Mouse (Mus musculus) embryonic facial prominence, embryonic 13.5 days (tissue): ENCODE measurements around the gene Syt2. TPM values are rescaled to one million over a fixed set of nuclear protein-coding genes. Genes with fewer than 3 reads are reported as not detected.

Experiments
- ATAC-seq: fragments of 200-750 bp; cut with Nextera tagmentation; 2 replicates; pipeline ENCODE4 v1.8.0; 2017; ENCODE audit warnings: low read depth; ENCODE audit not compliant: insufficient number of reproducible peaks, insufficient read depth, low FRiP score, low TSS enrichment
- H3K27ac ChIP-seq: fragments of 300-500 bp; sonication (generic); 2 replicates; pipeline ENCODE4 v1.5.1; 2015; ENCODE audit warnings: moderate library complexity, mild to moderate bottlenecking, inconsistent platforms
- H3K27me3 ChIP-seq: fragments of 300-500 bp; sonication (generic); 2 replicates; pipeline ENCODE4 v1.6.1; 2015; ENCODE audit warnings: mild to moderate bottlenecking, inconsistent platforms
- H3K36me3 ChIP-seq: fragments of 300-500 bp; sonication (generic); 2 replicates; pipeline ENCODE4 v1.6.1; 2015; ENCODE audit warnings: mild to moderate bottlenecking, inconsistent platforms
- H3K4me1 ChIP-seq: fragments of 300-500 bp; sonication (generic); 2 replicates; pipeline ENCODE4 v1.6.1; 2015; ENCODE audit warnings: inconsistent platforms
- H3K4me2 ChIP-seq: fragments of 300-500 bp; sonication (generic); 2 replicates; pipeline ENCODE4 v1.6.1; 2015; ENCODE audit warnings: moderate library complexity, mild to moderate bottlenecking, inconsistent platforms
- H3K4me3 ChIP-seq: fragments of 300-500 bp; sonication (generic); 2 replicates; pipeline ENCODE4 v1.5.1; 2015; ENCODE audit warnings: mild to moderate bottlenecking, inconsistent platforms
- H3K9ac ChIP-seq: fragments of 300-500 bp; sonication (generic); 2 replicates; pipeline ENCODE4 v1.6.1; 2015; ENCODE audit warnings: mild to moderate bottlenecking, inconsistent platforms
- H3K9me3 ChIP-seq: fragments of 300-500 bp; sonication (generic); 2 replicates; pipeline ENCODE4 v1.6.1; 2016; ENCODE audit warnings: inconsistent platforms
- WGBS: fragments of 180-500 bp; shearing (Covaris S2); methylation state at CpG from one replicate; pipeline ENCODE4 v1.1.7; 2015; ENCODE audit warnings: mixed read lengths; 5-methylcytosine and 5-hydroxymethylcytosine counted together
- polyA plus RNA-seq: library from polyadenylated mRNA; unstranded; fragments of >200 nt; fragmentation: Nextera tagmentation; extraction: Ambion mirVana; gene quantifications from 2 replicates; pipeline ENCODE4 v1.2.1, GENCODE M21; 2015

The Syt2 gene
- polyA plus RNA-seq, 1 experiment from 2014 or later = 0.46 TPM

DNA sequence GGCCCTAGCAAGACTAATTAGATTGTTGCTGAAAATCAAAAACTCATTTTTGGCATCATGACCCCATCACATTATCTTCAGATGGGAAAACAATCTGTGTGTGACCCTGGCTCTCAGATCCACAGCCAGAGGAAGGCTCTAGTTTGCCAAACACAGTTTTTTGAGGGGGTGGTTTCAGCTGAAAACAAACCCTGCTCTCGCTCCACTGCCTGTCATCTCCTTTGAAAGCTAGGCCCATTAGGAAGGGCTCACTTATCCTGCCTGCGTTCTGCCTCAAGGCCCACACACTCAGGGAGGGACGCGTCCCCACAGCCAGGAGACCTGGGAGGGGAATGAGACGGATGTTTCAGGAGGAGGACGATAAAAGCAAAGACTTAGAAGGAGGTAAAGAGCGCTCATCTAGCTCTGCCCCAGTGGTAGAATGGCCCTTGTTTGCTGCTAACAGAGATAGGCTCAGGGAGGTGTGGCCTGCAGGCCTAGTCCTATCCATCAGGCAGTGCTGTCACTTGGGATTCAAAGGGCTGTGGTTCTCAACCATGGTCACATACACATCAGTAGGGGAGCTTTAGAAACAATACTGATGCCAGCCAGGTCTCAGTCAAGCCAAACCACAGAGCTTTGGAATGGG is 118.5 kb downstream of the Syt2 start:
- 48% methylated on average over 7 of the region's 7 CpGs for WGBS
- Histone ChIP-seq H3K27me3 (no peaks in the 10 kb centered on the region), H3K36me3 (peaks cover 51% of the 10 kb centered on the region), H3K4me1 (peaks cover 20% of the 10 kb centered on the region), H3K9ac (no peak overlapping the region), H3K9me3 (no peaks in the 10 kb centered on the region), H3K4me3 (no peak overlapping the region), H3K27ac (peak overlapping the region; percentile 48), H3K4me2 (no peak overlapping the region)
- no peak for ATAC-seq

DNA sequence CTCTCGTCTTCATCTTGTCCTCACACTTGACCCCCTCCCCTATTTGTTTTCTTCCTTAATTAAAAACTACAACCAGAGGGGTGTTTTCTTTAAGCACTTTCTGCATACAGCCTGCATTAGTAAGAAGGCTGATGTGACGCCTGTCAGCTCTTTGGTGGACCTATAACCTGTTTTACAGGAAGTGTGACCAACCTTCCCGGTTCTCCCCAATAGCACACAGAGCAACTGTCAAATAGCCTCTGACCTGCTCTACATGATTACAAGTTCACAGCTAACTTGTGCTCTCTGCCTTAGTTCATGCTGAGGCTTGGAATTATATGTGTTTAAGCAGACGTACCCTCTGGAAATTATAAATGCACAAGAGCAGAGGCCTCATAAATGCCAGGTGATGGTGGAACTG is 120.0 kb downstream of the Syt2 start:
- H3K4me2 ChIP-seq = no peak overlapping the region
- H3K9ac ChIP-seq = no peak overlapping the region
- no peak overlapping the region for H3K4me3 ChIP-seq
- H3K36me3 ChIP-seq = peaks cover 43% of the 10 kb centered on the region
- ATAC-seq = no peak
- no peaks in the 10 kb centered on the region for H3K27me3 ChIP-seq
- H3K27ac ChIP-seq = no peak overlapping the region
- peaks cover 22% of the 10 kb centered on the region for H3K4me1 ChIP-seq
- 78% methylated on average over 4 of the region's 4 CpGs for WGBS
- H3K9me3 ChIP-seq = no peaks in the 10 kb centered on the region

- H3K36me3 ChIP-seq = peaks cover 45% of the 10 kb centered on the region
- H3K27me3 ChIP-seq = no peaks in the 10 kb centered on the region
- no peak overlapping the region for H3K27ac ChIP-seq
- peaks cover 34% of the 10 kb centered on the region for H3K4me1 ChIP-seq
- H3K9ac ChIP-seq = no peak overlapping the region
- WGBS = 95% methylated on average over 5 of the region's 5 CpGs
- H3K9me3 ChIP-seq = no peaks in the 10 kb centered on the region
- H3K4me3 ChIP-seq = no peak overlapping the region
- no peak overlapping the region for H3K4me2 ChIP-seq
- ATAC-seq = no peak
These were observed 123.8 kb downstream of the Syt2 start for GRCm38 (mm10) chr1:134770312-134770711.

DNA sequence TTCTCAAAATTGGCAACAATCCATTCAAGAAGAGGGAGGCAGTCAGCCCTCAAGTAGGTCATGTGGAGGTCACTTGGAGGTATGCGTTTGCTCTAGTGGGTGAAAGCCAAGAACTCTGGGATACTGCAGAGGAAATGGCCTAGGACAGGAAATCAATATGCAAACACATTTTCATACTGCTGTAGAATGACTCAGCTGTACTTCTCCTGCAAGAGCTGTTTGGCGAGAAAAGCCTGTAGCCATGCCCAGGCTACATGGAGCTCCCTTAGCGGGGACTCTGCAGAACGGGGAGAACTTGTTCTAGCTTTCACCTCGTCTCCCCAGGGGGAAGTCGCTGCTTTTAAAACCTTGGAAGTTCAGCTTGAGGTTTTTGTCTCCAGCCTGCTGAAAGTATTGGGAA is 124.9 kb downstream of the Syt2 start:
- ATAC-seq = peak; percentile 48; the same call in 1 of the 2 replicates

GRCm38 (mm10) chr1:134771999-134772398 is 125.5 kb downstream of the Syt2 start:
- Histone ChIP-seq H3K27ac (peak overlapping the region; percentile 49; the same call in 1 of the 2 replicates), H3K9me3 (no peaks in the 10 kb centered on the region), H3K36me3 (peaks cover 40% of the 10 kb centered on the region), H3K9ac (no peak overlapping the region), H3K4me3 (no peak overlapping the region), H3K4me1 (peaks cover 46% of the 10 kb centered on the region), H3K27me3 (no peaks in the 10 kb centered on the region), H3K4me2 (no peak overlapping the region)
- WGBS = 91% methylated on average over 7 of the region's 7 CpGs
- no peak for ATAC-seq

More for the DNA sequence above, 124.9 kb downstream of the Syt2 start:
- H3K4me2 ChIP-seq = no peak overlapping the region
- no peaks in the 10 kb centered on the region for H3K9me3 ChIP-seq
- WGBS = 65% methylated on average over 6 of the region's 6 CpGs
- no peak overlapping the region for H3K4me3 ChIP-seq
- H3K27ac ChIP-seq = peak overlapping the region; percentile 49; the same call in 1 of the 2 replicates
- H3K36me3 ChIP-seq = peaks cover 41% of the 10 kb centered on the region
- no peak overlapping the region for H3K9ac ChIP-seq
- H3K4me1 ChIP-seq = peaks cover 43% of the 10 kb centered on the region
- no peaks in the 10 kb centered on the region for H3K27me3 ChIP-seq

DNA sequence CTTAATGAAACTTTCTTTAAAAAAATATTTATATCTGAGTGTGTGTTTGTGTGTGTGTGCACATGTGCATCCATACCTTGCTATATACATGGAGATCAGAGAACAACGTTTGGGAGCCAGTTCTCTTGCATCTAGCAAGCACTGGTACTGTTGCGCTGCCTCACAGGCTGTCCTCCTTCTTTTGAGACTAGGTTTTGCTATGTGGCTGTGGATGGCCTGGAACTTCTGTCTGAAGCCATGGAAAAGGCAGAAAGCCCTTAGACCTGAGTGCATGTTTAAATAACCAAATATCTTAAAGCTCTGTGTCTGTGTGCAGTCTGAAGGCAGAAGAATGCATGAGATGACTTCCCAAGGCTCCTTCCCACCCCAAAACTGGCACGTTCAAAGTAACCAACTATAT is 126.3 kb downstream of the Syt2 start:
- no peaks in the 10 kb centered on the region for H3K27me3 ChIP-seq
- peaks cover 46% of the 10 kb centered on the region for H3K4me1 ChIP-seq
- no peak overlapping the region for H3K4me3 ChIP-seq
- no peaks in the 10 kb centered on the region for H3K9me3 ChIP-seq
- H3K36me3 ChIP-seq = peaks cover 34% of the 10 kb centered on the region
- no peak overlapping the region for H3K4me2 ChIP-seq
- WGBS = 79% methylated on average over 3 of the region's 3 CpGs
- ATAC-seq = no peak
- H3K27ac ChIP-seq = no peak overlapping the region
- H3K9ac ChIP-seq = no peak overlapping the region

DNA sequence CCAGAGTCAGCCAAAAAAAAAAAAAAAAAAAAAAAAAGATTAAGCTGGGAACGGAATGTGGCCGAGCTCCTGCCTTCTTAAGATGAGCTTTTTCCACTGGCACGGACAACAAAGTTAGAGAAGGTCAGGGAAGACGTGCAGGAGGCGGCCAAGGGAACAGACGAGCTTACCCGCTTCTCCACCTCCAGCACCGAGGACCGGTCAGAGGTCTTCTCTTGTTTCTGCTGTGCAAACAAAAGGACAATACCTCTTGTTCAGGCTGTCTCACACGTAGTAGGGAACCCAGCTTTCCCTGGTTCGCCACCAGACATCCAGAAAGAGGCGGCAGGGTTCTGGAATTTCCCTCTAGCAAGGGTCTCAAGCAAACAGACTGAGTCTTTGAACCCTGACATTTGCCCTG is 126.8 kb downstream of the Syt2 start:
- WGBS = 54% methylated on average over 12 of the region's 12 CpGs
- no peak for ATAC-seq
- no peak overlapping the region for H3K9ac ChIP-seq
- H3K27me3 ChIP-seq = no peaks in the 10 kb centered on the region
- H3K9me3 ChIP-seq = no peaks in the 10 kb centered on the region
- H3K27ac ChIP-seq = peak overlapping the region; percentile 91
- H3K4me1 ChIP-seq = peaks cover 51% of the 10 kb centered on the region
- H3K4me2 ChIP-seq = no peak overlapping the region
- H3K36me3 ChIP-seq = peaks cover 32% of the 10 kb centered on the region
- no peak overlapping the region for H3K4me3 ChIP-seq

DNA sequence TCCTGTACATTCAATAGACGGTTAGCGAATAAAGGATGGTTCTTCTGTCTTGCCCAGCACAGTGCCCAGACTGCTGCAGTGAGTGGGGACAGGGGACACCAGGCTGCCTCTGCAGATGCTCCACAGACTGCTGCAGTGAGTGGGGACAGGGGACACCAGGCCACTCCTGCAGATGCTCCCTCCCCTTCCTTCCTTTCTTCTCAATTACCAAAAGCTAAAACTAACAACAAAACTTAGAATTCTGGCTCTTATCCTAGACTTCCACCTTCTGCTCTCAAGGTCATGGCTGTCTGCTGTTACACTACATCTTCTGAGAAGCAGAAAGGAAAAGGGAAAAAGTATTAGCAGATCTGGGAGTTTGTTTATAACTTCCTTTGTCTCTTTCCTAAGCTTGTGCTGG is 127.8 kb downstream of the Syt2 start:
- 69% methylated on average over 2 of the region's 2 CpGs for WGBS
- H3K27ac ChIP-seq = peak overlapping the region; percentile 91
- no peaks in the 10 kb centered on the region for H3K9me3 ChIP-seq
- H3K9ac ChIP-seq = no peak overlapping the region
- no peak overlapping the region for H3K4me3 ChIP-seq
- H3K27me3 ChIP-seq = no peaks in the 10 kb centered on the region
- no peak overlapping the region for H3K4me2 ChIP-seq
- peaks cover 51% of the 10 kb centered on the region for H3K4me1 ChIP-seq
- H3K36me3 ChIP-seq = peaks cover 23% of the 10 kb centered on the region
- ATAC-seq = no peak

- peaks cover 51% of the 10 kb centered on the region for H3K4me1 ChIP-seq
- no peak for ATAC-seq
These were observed 128.3 kb downstream of the Syt2 start for GRCm38 (mm10) chr1:134774728-134775287.

GRCm38 (mm10) chr1:134775631-134776030 is 129.2 kb downstream of the Syt2 start:
- no peak overlapping the region for H3K4me3 ChIP-seq
- no peak for ATAC-seq
- no peak overlapping the region for H3K4me2 ChIP-seq
- peaks cover 23% of the 10 kb centered on the region for H3K36me3 ChIP-seq
- WGBS = 22% methylated on average over 3 of the region's 3 CpGs
- H3K4me1 ChIP-seq = peaks cover 51% of the 10 kb centered on the region
- no peaks in the 10 kb centered on the region for H3K9me3 ChIP-seq
- peak overlapping the region; percentile 91 for H3K27ac ChIP-seq
- H3K9ac ChIP-seq = no peak overlapping the region
- H3K27me3 ChIP-seq = no peaks in the 10 kb centered on the region

More at GRCm38 (mm10) chr1:134774728-134775287, 128.3 kb downstream of the Syt2 start:
- 25% methylated on average over 6 of the region's 6 CpGs for WGBS
- no peaks in the 10 kb centered on the region for H3K27me3 ChIP-seq
- peak overlapping the region; percentile 91 for H3K27ac ChIP-seq
- no peak overlapping the region for H3K9ac ChIP-seq
- peaks cover 23% of the 10 kb centered on the region for H3K36me3 ChIP-seq
- no peaks in the 10 kb centered on the region for H3K9me3 ChIP-seq
- no peak overlapping the region for H3K4me3 ChIP-seq
- no peak overlapping the region for H3K4me2 ChIP-seq

DNA sequence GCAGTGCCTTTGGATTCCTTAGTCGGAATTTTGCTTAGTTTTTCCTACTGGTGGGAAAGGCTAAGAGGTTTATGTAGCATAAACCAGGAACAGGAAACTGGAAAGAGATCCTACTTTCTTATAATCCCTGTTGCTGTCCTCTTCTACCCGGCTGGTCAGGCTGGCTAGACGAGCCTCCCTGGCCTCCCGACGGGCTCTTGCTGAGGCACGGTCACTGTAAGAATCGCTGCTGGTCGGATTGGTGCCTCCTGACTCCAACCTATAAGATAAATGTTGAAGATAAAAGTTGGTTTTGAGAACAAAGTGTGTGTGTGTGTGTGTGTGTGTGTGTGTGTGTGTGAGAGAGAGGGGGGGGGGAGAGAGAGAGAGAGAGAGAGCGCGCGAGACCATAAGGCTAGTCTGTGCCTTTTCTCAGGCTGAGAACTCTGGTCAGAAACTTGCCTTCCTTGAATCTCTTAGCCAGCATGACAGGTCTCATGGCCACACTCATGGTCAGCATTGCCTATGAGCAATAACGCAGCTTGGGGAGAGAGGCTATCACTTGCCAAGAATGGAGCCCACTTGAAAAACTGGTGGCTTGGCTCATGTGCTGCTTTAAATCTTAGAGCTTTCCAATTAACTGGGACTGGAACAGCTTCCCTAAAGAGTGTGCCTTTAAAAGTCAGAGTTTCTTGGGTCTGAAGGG is 130.9 kb downstream of the Syt2 start:
- no peak for ATAC-seq
- WGBS = 80% methylated on average over 12 of the region's 12 CpGs
- Histone ChIP-seq H3K27me3 (no peaks in the 10 kb centered on the region), H3K4me1 (peaks cover 46% of the 10 kb centered on the region), H3K27ac (peak overlapping the region; percentile 0; the same call in 1 of the 2 replicates), H3K36me3 (peaks cover 14% of the 10 kb centered on the region), H3K9me3 (no peaks in the 10 kb centered on the region), H3K4me2 (no peak overlapping the region), H3K9ac (no peak overlapping the region), H3K4me3 (no peak overlapping the region)
